11 mouse cellular contexts compared by ENCODE assay signal in genomic region chr11:113431161-113431560, GRCm38 (mm10).
DNase-seq lines count a peak whose midpoint lies in the region; ATAC-seq lines count a peak whose summit lies in the region.
"Had no signal": no experiment of that assay in that cellular context is flagged by ENCODE, and none has a peak within 500 bp of the region (broad histone marks: within the 10 kb centered on the region; RNA-seq: fewer than 3 reads in every experiment).

No protein-coding gene starts in this region.

- H3K9me3 ChIP-seq in heart, embryonic 10.5 days: no peaks in the 10 kb centered on the region

- WGBS in heart, embryonic 10.5 days: 75% methylated on average over 7 of the region's 7 CpGs

- H3K4me1 ChIP-seq in heart, embryonic 10.5 days: no peaks in the 10 kb centered on the region

- DNase-seq in heart, adult 18-20 months: peak; percentile 16 to 39
- no peak for DNase-seq in heart, embryonic 10.5 days (ENCODE audit: low spot score)
- peak; percentile 16 for DNase-seq in MN1 (ENCODE audit: low spot score)
- DNase-seq in gastrocnemius, postnatal 25 days: peak; percentile 24
- peak; percentile 64 for DNase-seq in lung, postnatal 10 days
- DNase-seq in layer of hippocampus, postnatal 36 days: no peak
- DNase-seq in left cerebral cortex, postnatal 14 days (ENCODE audit: low spot score in 2 of 2): no peak
- DNase-seq: cerebellum, adult 11-12 months; right cerebral cortex, adult 18-20 months had no signal

- no peak overlapping the region for H3K27ac ChIP-seq in heart, embryonic 10.5 days
- H3K27ac ChIP-seq: midbrain, embryonic 12.5 days had no signal

- no peak overlapping the region for H3K4me3 ChIP-seq in heart, embryonic 10.5 days
- H3K4me3 ChIP-seq: midbrain, embryonic 12.5 days had no signal

- intact Hi-C loops in left cerebral cortex, postnatal 14 days (cut with DNase I): no loop called here

- H3K36me3 ChIP-seq in heart, embryonic 10.5 days: 0 out of 2 replicates have a peak, but pooled peaks cover 2% of the 10 kb centered on the region
- H3K36me3 ChIP-seq: midbrain, embryonic 12.5 days had no signal

- no peak for ATAC-seq in inflammation-experienced regulatory T-cells, adult 6 months

- H3K27me3 ChIP-seq in heart, embryonic 10.5 days (ENCODE audit: insufficient read depth, poor library complexity, severe bottlenecking): peaks cover 40% of the 10 kb centered on the region

Comparison
In these comparisons a context has a peak if more than half of its experiments do, and no peak if none do; other contexts are left out.
1. DNase-seq: peak in heart, adult 18-20 months (2 of 2), MN1 (single experiment), gastrocnemius, postnatal 25 days (single experiment) and lung, postnatal 10 days (single experiment); none in heart, embryonic 10.5 days (single experiment), layer of hippocampus, postnatal 36 days (0 of 2) and left cerebral cortex, postnatal 14 days (0 of 2).